Mouse (Mus musculus) kidney, embryonic 16.5 days (tissue): Measurements from ENCODE around the gene Dnajc5. TPM values are rescaled to one million over a fixed set of nuclear protein-coding genes. Genes with fewer than 3 reads are reported as not detected.
A peak's percentile ranks its signal among the peaks of the same experiment; 100 is the strongest.

Experiments
- ATAC-seq: fragments of 200-750 bp; cut with Nextera tagmentation; 2 replicates; pipeline ENCODE4 v1.8.0; 2017; ENCODE audit warnings: moderate TSS enrichment; ENCODE audit not compliant: low FRiP score, low TSS enrichment
- H3K27ac ChIP-seq: fragments of 300-500 bp; sonication (generic); 2 replicates; pipeline ENCODE4 v1.5.1; 2014; ENCODE audit warnings: low read length
- H3K27me3 ChIP-seq: fragments of 300-500 bp; sonication (generic); 2 replicates; pipeline ENCODE4 v1.6.1; 2014; ENCODE audit warnings: low read length, control low read depth, mixed read lengths; ENCODE audit not compliant: insufficient read depth
- H3K36me3 ChIP-seq: fragments of 300-500 bp; sonication (generic); 2 replicates; pipeline ENCODE4 v1.6.1; 2014; ENCODE audit warnings: low read length, control low read depth, mixed read lengths; ENCODE audit not compliant: insufficient read depth
- H3K4me1 ChIP-seq: fragments of 300-500 bp; sonication (generic); 2 replicates; pipeline ENCODE4 v1.6.1; 2014; ENCODE audit warnings: low read length, control low read depth, mixed read lengths; ENCODE audit not compliant: insufficient read depth
- H3K4me2 ChIP-seq: fragments of 300-500 bp; sonication (generic); replicated peaks from 2 replicates; pipeline ENCODE4 v1.6.1; 2014; ENCODE audit warnings: low read depth, low read length
- H3K4me3 ChIP-seq: fragments of 300-500 bp; sonication (generic); 2 replicates; pipeline ENCODE4 v1.5.1; 2014; ENCODE audit warnings: mild to moderate bottlenecking, low read length
- H3K9ac ChIP-seq: fragments of 300-500 bp; sonication (generic); replicated peaks from 2 replicates; pipeline ENCODE4 v1.6.1; 2014; ENCODE audit warnings: low read length
- H3K9me3 ChIP-seq: fragments of 300-500 bp; sonication (generic); 2 replicates; pipeline ENCODE4 v1.6.1; 2016; ENCODE audit warnings: low read length, control low read depth
- WGBS: fragments of 180-500 bp; shearing (Covaris S2); extraction: QIAGEN DNeasy Blood & Tissue Kit; methylation state at CpG from one replicate; pipeline ENCODE4 v1.1.7; 2014; 5-methylcytosine and 5-hydroxymethylcytosine counted together
- polyA plus RNA-seq: library from polyadenylated mRNA; unstranded; fragments of >200 nt; fragmentation: Nextera tagmentation; extraction: Ambion mirVana; gene quantifications from 2 replicates; pipeline ENCODE4 v1.2.1, GENCODE M21; 2015

Dnajc5 gene
- polyA plus RNA-seq, 1 experiment from 2014 or later, result 91.7 TPM

DNA sequence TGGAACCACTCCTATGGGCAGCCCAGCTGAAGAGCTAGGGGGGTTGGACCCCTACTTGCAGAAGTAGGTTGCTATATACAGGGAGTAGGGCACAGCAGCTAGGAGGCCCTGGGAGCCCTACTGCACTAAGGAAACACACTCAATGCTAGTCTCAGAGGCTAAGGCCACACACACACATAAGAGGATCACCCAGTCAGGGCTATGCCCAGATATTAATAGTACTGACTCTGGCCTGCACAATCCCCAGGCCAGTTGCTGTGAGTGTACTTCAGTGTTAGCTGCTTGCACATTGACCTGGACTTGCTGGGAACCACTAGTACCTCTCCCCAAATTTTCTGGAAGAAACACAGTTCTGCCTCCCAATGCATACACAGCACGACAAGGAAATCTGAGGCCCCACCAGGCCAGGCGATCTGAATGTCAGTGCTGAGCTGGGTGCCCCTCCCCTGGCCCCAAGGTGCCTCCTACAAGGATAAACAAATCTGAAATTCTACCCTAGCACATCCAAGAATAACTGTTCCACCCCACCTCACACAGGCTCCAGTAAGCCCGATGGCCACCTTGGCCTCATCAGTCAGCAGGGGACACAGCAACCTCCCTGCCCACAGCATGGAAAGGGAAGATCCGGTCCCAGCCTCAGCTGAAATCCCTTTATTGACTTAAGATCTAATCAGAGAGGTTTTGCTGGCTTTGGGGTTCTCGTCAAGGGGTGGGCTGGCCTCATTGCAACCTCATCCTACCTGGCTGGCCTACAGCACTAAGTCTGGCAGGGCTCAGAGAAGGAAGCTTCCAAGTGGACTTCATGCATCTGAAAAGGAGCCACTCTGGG, 58.7 kb downstream of the Dnajc5 start:
- Histone ChIP-seq H3K4me1 (peaks cover 35% of the 10 kb centered on the region), H3K9me3 (no peaks in the 10 kb centered on the region), H3K4me3 (no peak overlapping the region), H3K36me3 (peaks cover under 1% of the 10 kb centered on the region; the same call in 1 of the 2 replicates), H3K27me3 (no peaks in the 10 kb centered on the region), H3K27ac (peak overlapping the region; percentile 69), H3K4me2 (no peak overlapping the region; the same call in 1 of the 2 replicates), H3K9ac (no peak overlapping the region)
- WGBS, result 32% methylated on average over 5 of the region's 5 CpGs
- ATAC-seq, result peak; percentile 21; the same call in 1 of the 2 replicates

DNA sequence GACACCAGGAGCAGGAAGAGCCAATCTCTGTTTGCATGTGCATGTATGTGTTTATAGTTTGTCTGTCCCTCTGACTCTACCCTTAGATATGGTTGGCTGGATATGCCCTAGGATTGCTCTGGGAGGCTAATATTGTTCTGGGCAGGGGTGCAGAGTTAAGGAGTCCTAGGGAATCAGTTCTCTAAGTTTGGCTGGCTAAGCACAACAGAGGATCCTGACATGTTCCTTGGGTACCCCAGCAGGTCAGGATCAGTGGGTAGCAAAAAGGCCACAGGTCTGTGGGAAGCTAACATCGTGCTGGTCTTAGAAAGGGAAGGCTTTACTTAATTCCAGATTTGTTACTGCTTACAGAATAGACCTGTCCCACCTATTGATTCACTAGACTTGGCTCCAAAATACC, 59.4 kb downstream of the Dnajc5 start:
- H3K27ac ChIP-seq, result peak overlapping the region; percentile 69
- H3K4me3 ChIP-seq, result no peak overlapping the region

DNA sequence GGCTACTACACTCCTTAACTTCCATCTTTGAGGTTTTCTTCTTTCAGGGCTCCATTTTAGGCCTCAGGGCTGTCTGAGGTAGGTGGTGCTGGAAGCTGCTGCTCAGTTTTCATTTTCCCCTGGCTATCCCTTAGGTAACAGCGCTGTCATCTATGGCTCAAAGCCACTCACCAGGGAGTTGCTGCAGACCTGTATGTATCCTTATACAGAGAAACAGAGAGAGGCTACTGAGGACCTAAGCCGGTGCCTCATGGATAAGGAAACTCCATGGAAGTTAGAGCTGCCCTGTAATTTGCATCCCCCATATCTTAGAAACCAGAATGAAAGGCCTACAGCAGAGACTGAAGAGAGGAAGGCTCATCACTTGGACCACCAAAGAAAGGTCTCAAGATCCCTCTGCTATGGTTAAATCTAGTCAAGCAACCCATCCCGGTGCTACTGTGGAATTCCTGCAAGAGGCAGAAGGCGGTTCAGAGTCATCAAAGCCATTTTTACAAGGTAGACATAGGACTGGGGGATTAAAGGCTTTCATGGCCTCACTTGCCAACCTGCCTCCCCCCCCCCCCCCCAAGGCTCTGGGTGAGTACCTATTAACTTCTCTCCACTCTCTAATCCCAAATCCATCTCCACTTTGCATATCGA, 60.0 kb downstream of the Dnajc5 start:
- Histone ChIP-seq H3K9ac (peak overlapping the region; percentile 72), H3K27ac (peak overlapping the region; percentile 93), H3K4me1 (peaks cover 35% of the 10 kb centered on the region), H3K36me3 (peaks cover 13% of the 10 kb centered on the region), H3K27me3 (no peaks in the 10 kb centered on the region), H3K4me2 (peak overlapping the region; percentile 88), H3K9me3 (no peaks in the 10 kb centered on the region), H3K4me3 (peak overlapping the region; percentile 68)
- 78% methylated on average over 5 of the region's 5 CpGs for WGBS
- no peak for ATAC-seq

More for the DNA sequence above, 59.4 kb downstream of the Dnajc5 start:
- H3K36me3 ChIP-seq, result peaks cover 8% of the 10 kb centered on the region
- H3K9me3 ChIP-seq, result no peaks in the 10 kb centered on the region
- peak overlapping the region; percentile 1; the same call in 1 of the 2 replicates for H3K9ac ChIP-seq
- no peak for ATAC-seq
- H3K4me2 ChIP-seq, result no peak overlapping the region; the same call in 1 of the 2 replicates
- WGBS, result 77% methylated on average over 1 of the region's 1 CpGs
- no peaks in the 10 kb centered on the region for H3K27me3 ChIP-seq
- peaks cover 35% of the 10 kb centered on the region for H3K4me1 ChIP-seq

DNA sequence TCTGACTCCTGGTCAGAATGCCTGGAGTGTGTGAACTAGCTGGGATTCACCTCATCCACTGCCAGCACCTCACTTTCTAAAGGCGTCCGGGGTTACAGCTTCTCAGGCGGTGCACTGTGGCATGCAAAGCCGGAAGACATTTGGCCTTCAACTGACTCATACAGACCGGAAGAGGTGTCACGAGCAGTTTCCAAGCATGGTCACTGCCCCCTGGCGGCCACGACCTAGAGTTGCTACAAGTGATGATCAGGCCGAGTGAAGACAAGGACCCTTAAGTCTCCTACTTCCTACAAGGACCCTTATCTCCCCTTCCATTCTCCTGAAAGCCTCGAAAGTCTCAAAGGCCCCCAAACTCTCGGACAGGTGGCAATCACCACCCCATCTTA, 60.7 kb downstream of the Dnajc5 start:
- peak overlapping the region; percentile 93 for H3K27ac ChIP-seq
- no peaks in the 10 kb centered on the region for H3K9me3 ChIP-seq
- peaks cover 21% of the 10 kb centered on the region for H3K36me3 ChIP-seq
- peaks cover 35% of the 10 kb centered on the region for H3K4me1 ChIP-seq
- 0% methylated on average over 11 of the region's 11 CpGs for WGBS
- ATAC-seq, result peak; percentile 79
- no peaks in the 10 kb centered on the region for H3K27me3 ChIP-seq
- peak overlapping the region; percentile 88 for H3K4me2 ChIP-seq
- peak overlapping the region; percentile 68 for H3K4me3 ChIP-seq
- H3K9ac ChIP-seq, result peak overlapping the region; percentile 83

DNA sequence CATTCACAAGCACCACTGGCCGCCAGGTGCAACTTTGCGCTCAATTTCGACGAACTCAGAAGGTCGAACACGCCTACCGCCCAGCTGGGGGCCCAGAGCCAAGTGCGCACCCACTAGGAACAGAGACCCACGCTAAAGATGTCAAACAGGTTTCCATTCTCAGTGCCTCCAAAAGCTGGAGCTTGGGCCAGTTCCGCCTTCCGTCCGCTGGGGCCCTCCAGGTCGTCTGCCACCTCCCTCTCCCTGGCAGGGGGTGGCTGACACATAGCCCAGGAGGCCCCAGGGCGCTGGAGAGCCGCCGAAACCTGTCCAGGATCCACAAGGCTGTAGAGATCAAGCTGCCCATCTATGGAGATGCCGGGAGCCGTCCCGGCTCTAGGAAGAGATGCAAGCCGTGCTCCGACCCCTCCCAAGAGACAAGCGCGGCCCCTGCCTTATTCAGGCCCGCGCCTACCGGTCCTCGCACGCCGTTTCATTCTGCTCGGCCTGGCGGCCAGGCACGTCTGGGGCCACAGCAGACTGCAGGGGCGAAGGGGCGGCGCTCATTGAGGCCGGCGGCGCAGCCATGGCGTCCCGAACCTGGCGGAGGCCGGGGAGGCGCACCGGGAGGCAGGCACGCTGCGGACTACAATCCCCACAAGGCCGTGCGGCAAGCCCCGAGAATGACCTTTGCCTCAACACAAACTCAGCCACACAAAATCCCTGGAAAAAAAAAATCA, 61.3 kb downstream of the Dnajc5 start:
- H3K27ac ChIP-seq, result peak overlapping the region; percentile 93
- peak; percentile 83 for ATAC-seq
- peak overlapping the region; percentile 88 for H3K4me2 ChIP-seq
- H3K9ac ChIP-seq, result peak overlapping the region; percentile 83
- under 1% methylated on average over 49 of the region's 49 CpGs for WGBS
- peaks cover 26% of the 10 kb centered on the region for H3K36me3 ChIP-seq
- H3K4me1 ChIP-seq, result peaks cover 35% of the 10 kb centered on the region
- H3K4me3 ChIP-seq, result peak overlapping the region; percentile 68
- H3K27me3 ChIP-seq, result no peaks in the 10 kb centered on the region
- H3K9me3 ChIP-seq, result no peaks in the 10 kb centered on the region

DNA sequence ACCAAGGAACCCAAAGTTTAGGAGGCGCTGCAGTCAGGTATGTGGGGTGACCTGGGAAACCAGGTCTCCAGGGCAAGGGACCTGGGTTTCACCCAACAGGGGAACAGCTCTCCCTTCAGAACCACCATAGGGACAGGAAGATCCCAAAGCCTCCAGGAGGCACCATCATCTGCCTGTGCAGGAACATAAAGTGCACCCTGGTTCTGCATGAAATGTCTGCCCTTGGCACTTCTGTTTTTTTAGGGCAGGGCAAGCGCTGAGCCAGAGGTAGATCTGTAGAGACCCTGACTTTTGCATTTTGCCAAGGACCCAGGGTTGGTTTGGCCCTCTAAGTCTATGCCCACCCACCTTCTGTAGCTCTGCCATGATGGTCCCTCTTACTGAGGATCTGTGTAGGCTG, 62.1 kb downstream of the Dnajc5 start:
- Histone ChIP-seq H3K4me2 (peak overlapping the region; percentile 88), H3K9ac (no peak overlapping the region), H3K4me3 (peak overlapping the region; percentile 68), H3K4me1 (peaks cover 32% of the 10 kb centered on the region), H3K36me3 (peaks cover 34% of the 10 kb centered on the region), H3K27me3 (no peaks in the 10 kb centered on the region), H3K27ac (peak overlapping the region; percentile 35), H3K9me3 (no peaks in the 10 kb centered on the region)
- ATAC-seq, result no peak
- WGBS, result 89% methylated on average over 2 of the region's 2 CpGs

DNA sequence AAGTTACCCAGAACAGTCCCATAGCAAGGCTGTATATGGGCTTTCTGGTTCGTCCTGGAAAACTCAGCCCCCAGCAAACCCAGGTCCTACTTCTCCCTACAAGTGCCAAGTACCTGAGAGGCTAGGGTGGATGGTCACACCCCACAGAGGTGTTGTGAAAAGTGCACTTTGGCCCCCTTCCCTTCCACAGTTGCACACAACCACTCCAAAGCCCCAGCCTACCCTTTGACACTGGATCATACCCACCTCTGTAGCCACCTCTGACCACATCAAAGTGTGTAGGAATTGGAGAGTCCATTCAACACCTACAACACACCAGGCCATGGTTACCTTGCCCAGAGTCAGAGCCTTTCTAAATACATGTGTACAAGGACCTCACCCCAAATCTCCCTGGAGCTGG, 62.7 kb downstream of the Dnajc5 start:
- WGBS, result 85% methylated on average over 1 of the region's 1 CpGs
- no peaks in the 10 kb centered on the region for H3K27me3 ChIP-seq
- H3K9ac ChIP-seq, result no peak overlapping the region
- peaks cover 39% of the 10 kb centered on the region for H3K36me3 ChIP-seq
- no peak for ATAC-seq
- H3K27ac ChIP-seq, result no peak overlapping the region
- H3K9me3 ChIP-seq, result no peaks in the 10 kb centered on the region
- H3K4me3 ChIP-seq, result no peak overlapping the region
- H3K4me1 ChIP-seq, result peaks cover 27% of the 10 kb centered on the region
- H3K4me2 ChIP-seq, result no peak overlapping the region

DNA sequence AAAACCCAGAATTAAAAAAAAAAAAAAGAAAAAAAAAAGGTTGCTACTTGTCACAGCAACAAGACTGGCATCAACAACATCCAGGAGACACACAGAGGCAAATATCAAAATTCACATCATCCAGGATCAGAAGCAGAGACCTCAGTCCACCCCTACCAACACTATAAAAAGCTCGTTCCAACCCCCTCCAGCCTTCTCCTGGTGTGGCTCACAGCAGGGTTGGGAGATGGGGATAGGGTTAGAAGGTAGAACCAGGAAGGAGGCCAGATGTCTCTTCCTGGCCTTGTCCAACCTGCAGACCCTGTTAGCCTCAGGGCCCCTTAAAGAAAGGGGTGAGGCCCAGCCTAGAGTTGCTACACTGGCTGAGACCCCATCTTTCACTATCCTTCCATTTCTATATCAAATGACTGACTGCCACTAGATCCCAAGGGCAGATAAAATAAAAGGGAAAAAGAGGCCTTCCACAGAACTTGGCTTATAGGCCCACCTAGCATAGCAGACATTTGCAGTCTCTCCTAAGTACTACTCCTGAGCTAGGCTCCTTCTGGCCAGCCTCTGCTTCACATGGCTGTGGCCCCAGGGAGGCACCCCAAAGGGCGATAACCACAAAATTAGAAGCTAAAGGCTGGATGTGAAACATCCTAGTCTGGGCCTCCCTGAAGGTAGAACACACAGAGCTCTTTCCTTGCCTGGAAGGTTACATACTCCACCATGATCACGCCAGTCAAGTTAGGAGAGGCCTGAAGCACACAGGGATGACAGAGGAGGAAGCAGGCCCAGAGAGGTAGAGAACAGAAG, 63.4 kb downstream of the Dnajc5 start:
- Histone ChIP-seq H3K9ac (no peak overlapping the region; the same call in 1 of the 2 replicates), H3K27ac (no peak overlapping the region), H3K4me1 (peaks cover 27% of the 10 kb centered on the region), H3K4me3 (no peak overlapping the region), H3K4me2 (no peak overlapping the region), H3K9me3 (no peaks in the 10 kb centered on the region), H3K27me3 (no peaks in the 10 kb centered on the region), H3K36me3 (peaks cover 46% of the 10 kb centered on the region)
- 85% methylated on average over 3 of the region's 3 CpGs for WGBS
- ATAC-seq, result no peak

DNA sequence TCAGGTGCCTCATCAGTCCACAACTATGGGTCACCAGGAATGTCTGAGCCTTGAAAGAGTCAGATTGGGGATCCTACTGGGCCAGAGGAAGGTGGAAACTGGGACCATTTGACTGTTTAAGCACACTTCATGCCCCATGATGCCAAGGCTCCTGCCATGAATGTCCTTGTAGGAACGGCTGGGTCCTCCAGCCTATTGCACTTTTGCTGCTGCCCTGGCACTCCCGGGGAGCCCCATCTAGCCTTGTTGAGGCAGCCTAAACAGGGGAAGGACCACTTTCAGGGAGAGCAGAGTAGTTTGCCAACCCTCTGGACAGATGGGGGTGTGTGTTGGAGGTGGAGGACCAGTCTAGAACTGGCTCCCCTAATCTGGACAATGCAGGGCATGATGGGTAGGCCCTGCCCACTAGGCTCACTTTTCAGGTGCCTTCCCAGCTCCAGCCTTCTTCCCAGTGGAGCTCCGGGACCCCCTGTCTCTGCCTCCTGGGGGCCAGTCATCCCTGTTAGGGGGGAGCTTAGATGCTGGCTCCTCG, 64.2 kb downstream of the Dnajc5 start, which contains the start of gene Uckl1:
Gene Uckl1, minus strand, starts transcription at position 482 of the 532 bp plus-strand sequence.
- no peak within 1 kb of the TSS for H3K4me3 ChIP-seq

More for the DNA sequence above, 64.2 kb downstream of the Dnajc5 start, which contains the start of gene Uckl1:
- H3K4me2 ChIP-seq, result no peak within 1 kb of the TSS
- no peak within 1 kb of the TSS; the same call in 1 of the 2 replicates for H3K9ac ChIP-seq
- no peak within 1 kb of the TSS for H3K27ac ChIP-seq
- ATAC-seq, result no peak
- H3K4me1 ChIP-seq, result peaks cover 19% of the 10 kb centered on the region
- peaks cover 53% of the 10 kb centered on the region for H3K36me3 ChIP-seq
- WGBS, result 88% methylated on average over 4 of the region's 4 CpGs
- no peaks in the 10 kb centered on the region for H3K27me3 ChIP-seq
- H3K9me3 ChIP-seq, result no peaks in the 10 kb centered on the region
